Mouse (Mus musculus) kidney, postnatal 14 days (tissue): Measurements from ENCODE around the gene Mblac2.

ENCODE experiments used
- DNase-seq: peaks from one replicate; pipeline ENCODE4 v3.0.0; 2022; ENCODE audit warnings: mixed read lengths

Mblac2 gene

GRCm38 (mm10) chr13:81743391-81744091, 32.4 kb downstream of the Mblac2 start:
- DNase-seq = no peak

GRCm38 (mm10) chr13:81744092-81744396, 32.9 kb downstream of the Mblac2 start:
- no peak for DNase-seq

- DNase-seq = no peak
Observed at GRCm38 (mm10) chr13:81754878-81755277, 43.7 kb downstream of the Mblac2 start.

- no peak for DNase-seq
Observed at GRCm38 (mm10) chr13:81755324-81755723, 44.2 kb downstream of the Mblac2 start.

GRCm38 (mm10) chr13:81757058-81757660, 46.0 kb downstream of the Mblac2 start:
- no peak for DNase-seq

GRCm38 (mm10) chr13:81760379-81760778, 49.2 kb downstream of the Mblac2 start:
- peak; percentile 57 for DNase-seq

GRCm38 (mm10) chr13:81761566-81762186, 50.5 kb downstream of the Mblac2 start:
- peak; percentile 57 for DNase-seq

- DNase-seq = no peak
Observed at GRCm38 (mm10) chr13:81764173-81764572, 53.0 kb downstream of the Mblac2 start.

- DNase-seq = peak; percentile 55
Observed at GRCm38 (mm10) chr13:81767038-81767659, 56.0 kb downstream of the Mblac2 start.

- no peak for DNase-seq
Observed at GRCm38 (mm10) chr13:81776217-81776616, 65.1 kb downstream of the Mblac2 start.

GRCm38 (mm10) chr13:81782475-81782874, 71.3 kb downstream of the Mblac2 start:
- DNase-seq = no peak

GRCm38 (mm10) chr13:81782971-81783404, 71.8 kb downstream of the Mblac2 start, which contains the start of gene Cetn3:
Gene Cetn3 (plus strand): TSS chr13:81783077.
- peak; percentile 95 for DNase-seq

- peak; percentile 97 for DNase-seq
Observed at GRCm38 (mm10) chr13:81783405-81784342, 72.5 kb downstream of the Mblac2 start.

- DNase-seq = no peak
Observed at GRCm38 (mm10) chr13:81785766-81786480, 74.8 kb downstream of the Mblac2 start.

- no peak for DNase-seq
Observed at GRCm38 (mm10) chr13:81790160-81790559, 79.0 kb downstream of the Mblac2 start.

- DNase-seq = no peak
Observed at GRCm38 (mm10) chr13:81791861-81792260, 80.7 kb downstream of the Mblac2 start.

- no peak for DNase-seq
Observed at GRCm38 (mm10) chr13:81793850-81794249, 82.7 kb downstream of the Mblac2 start.

GRCm38 (mm10) chr13:81801121-81801520, 90.0 kb downstream of the Mblac2 start:
- DNase-seq = no peak
